Mouse (Mus musculus): ENCODE results near the gene Klhl29. TPM values are rescaled to one million over a fixed set of nuclear protein-coding genes. Genes with fewer than 3 reads are reported as not detected.

The Klhl29 gene
- total and polyA plus RNA-seq, 2 experiments from 2014 or later = 2.7 to 8.2 TPM

GRCm38 (mm10) chr12:5247505-5247904 is 128.0 kb downstream of the Klhl29 start:
- 40% methylated on average over 6 of the region's 6 CpGs for WGBS
- no peaks in the 10 kb centered on the region for H3K27me3 ChIP-seq (ENCODE audit: insufficient read depth, low read length)
- peaks cover 10% of the 10 kb centered on the region; the same call in 1 of the 2 replicates for H3K4me1 ChIP-seq (ENCODE audit: insufficient read depth)
- TF ChIP-seq CTCF (IDR thresholded peaks at IDR 0.05; ENCODE audit: low read depth) = no peak
- no peaks in the 10 kb centered on the region for H3K9me3 ChIP-seq (ENCODE audit: low read length)
- no peak overlapping the region for H3K9ac ChIP-seq
- ATAC-seq (no peak), DNase-seq (no peak)
- no peak overlapping the region for H3K4me2 ChIP-seq (ENCODE audit: low read depth)
- 0 out of 2 replicates have a peak overlapping the region, but pooled peaks have one; percentile 3 for H3K27ac ChIP-seq (ENCODE audit: low read depth, low read length)
- H3K36me3 ChIP-seq (ENCODE audit: insufficient read depth) = no peaks in the 10 kb centered on the region
- H3K4me3 ChIP-seq (ENCODE audit: low read depth, low read length) = no peak overlapping the region

- H3K36me3 ChIP-seq (ENCODE audit: insufficient read depth) = no peaks in the 10 kb centered on the region
- H3K27ac ChIP-seq (ENCODE audit: low read depth, low read length) = 0 out of 2 replicates have a peak overlapping the region, but pooled peaks have one; percentile 10
- no peak overlapping the region for H3K4me2 ChIP-seq (ENCODE audit: low read depth)
- no peak for TF ChIP-seq CTCF (IDR thresholded peaks at IDR 0.05; ENCODE audit: low read depth)
- 51% methylated on average over 15 of the region's 15 CpGs for WGBS
- peaks cover 14% of the 10 kb centered on the region for H3K4me1 ChIP-seq (ENCODE audit: insufficient read depth)
- H3K9me3 ChIP-seq (ENCODE audit: low read length) = no peaks in the 10 kb centered on the region
- H3K9ac ChIP-seq = no peak overlapping the region
- H3K27me3 ChIP-seq (ENCODE audit: insufficient read depth, low read length) = no peaks in the 10 kb centered on the region
- ATAC-seq (no peak), DNase-seq (no peak)
- no peak overlapping the region for H3K4me3 ChIP-seq (ENCODE audit: low read depth, low read length)
Measured at GRCm38 (mm10) chr12:5246721-5247341, 128.7 kb downstream of the Klhl29 start.

- H3K4me2 ChIP-seq (ENCODE audit: low read depth) = no peak overlapping the region
- WGBS = 72% methylated on average over 9 of the region's 9 CpGs
- H3K36me3 ChIP-seq (ENCODE audit: insufficient read depth) = no peaks in the 10 kb centered on the region
- TF ChIP-seq CTCF (IDR thresholded peaks at IDR 0.05; ENCODE audit: low read depth) = no peak
- no peaks in the 10 kb centered on the region for H3K27me3 ChIP-seq (ENCODE audit: insufficient read depth, low read length)
- DNase-seq (no peak), ATAC-seq (no peak)
- no peak overlapping the region for H3K9ac ChIP-seq
- no peaks in the 10 kb centered on the region for H3K9me3 ChIP-seq (ENCODE audit: low read length)
- H3K4me1 ChIP-seq (ENCODE audit: insufficient read depth) = peaks cover 18% of the 10 kb centered on the region
- H3K4me3 ChIP-seq (ENCODE audit: low read depth, low read length) = no peak overlapping the region
- no peak overlapping the region for H3K27ac ChIP-seq (ENCODE audit: low read depth, low read length)
Measured at GRCm38 (mm10) chr12:5246193-5246621, 129.3 kb downstream of the Klhl29 start.

- DNase-seq (no peak), ATAC-seq (peak; percentile 61)
- no peaks in the 10 kb centered on the region for H3K36me3 ChIP-seq (ENCODE audit: insufficient read depth)
- no peak for TF ChIP-seq CTCF (IDR thresholded peaks at IDR 0.05; ENCODE audit: low read depth)
- no peaks in the 10 kb centered on the region for H3K27me3 ChIP-seq (ENCODE audit: insufficient read depth, low read length)
- no peaks in the 10 kb centered on the region for H3K9me3 ChIP-seq (ENCODE audit: low read length)
- no peak overlapping the region for H3K27ac ChIP-seq (ENCODE audit: low read depth, low read length)
- H3K4me3 ChIP-seq (ENCODE audit: low read depth, low read length) = no peak overlapping the region
- no peak overlapping the region for H3K4me2 ChIP-seq (ENCODE audit: low read depth)
- H3K9ac ChIP-seq = no peak overlapping the region
- 40% methylated on average over 4 of the region's 4 CpGs for WGBS
- H3K4me1 ChIP-seq (ENCODE audit: insufficient read depth) = peaks cover 21% of the 10 kb centered on the region
Measured at GRCm38 (mm10) chr12:5245207-5245597, 130.3 kb downstream of the Klhl29 start.

GRCm38 (mm10) chr12:5244431-5245206 is 130.9 kb downstream of the Klhl29 start:
- no peak overlapping the region for H3K4me3 ChIP-seq (ENCODE audit: low read depth, low read length)
- no peak for DNase-seq
- ATAC-seq = no peak
- H3K4me1 ChIP-seq (ENCODE audit: insufficient read depth) = peaks cover 26% of the 10 kb centered on the region
- no peaks in the 10 kb centered on the region for H3K27me3 ChIP-seq (ENCODE audit: insufficient read depth, low read length)
- H3K9me3 ChIP-seq (ENCODE audit: low read length) = no peaks in the 10 kb centered on the region
- TF ChIP-seq CTCF (IDR thresholded peaks at IDR 0.05; ENCODE audit: low read depth) = no peak
- no peaks in the 10 kb centered on the region for H3K36me3 ChIP-seq (ENCODE audit: insufficient read depth)
- 79% methylated on average over 10 of the region's 10 CpGs for WGBS
- no peak overlapping the region for H3K9ac ChIP-seq
- no peak overlapping the region for H3K27ac ChIP-seq (ENCODE audit: low read depth, low read length)
- H3K4me2 ChIP-seq (ENCODE audit: low read depth) = no peak overlapping the region

- no peaks in the 10 kb centered on the region for H3K9me3 ChIP-seq (ENCODE audit: low read length)
- DNase-seq (no peak), ATAC-seq (no peak)
- H3K9ac ChIP-seq = no peak overlapping the region
- 75% methylated on average over 6 of the region's 6 CpGs for WGBS
- H3K4me2 ChIP-seq (ENCODE audit: low read depth) = no peak overlapping the region
- TF ChIP-seq CTCF (IDR thresholded peaks at IDR 0.05; ENCODE audit: low read depth) = no peak
- peaks cover 31% of the 10 kb centered on the region for H3K4me1 ChIP-seq (ENCODE audit: insufficient read depth)
- H3K36me3 ChIP-seq (ENCODE audit: insufficient read depth) = no peaks in the 10 kb centered on the region
- H3K27me3 ChIP-seq (ENCODE audit: insufficient read depth, low read length) = no peaks in the 10 kb centered on the region
- H3K4me3 ChIP-seq (ENCODE audit: low read depth, low read length) = no peak overlapping the region
- no peak overlapping the region for H3K27ac ChIP-seq (ENCODE audit: low read depth, low read length)
Measured at GRCm38 (mm10) chr12:5243867-5244266, 131.6 kb downstream of the Klhl29 start.

GRCm38 (mm10) chr12:5243449-5243848 is 132.0 kb downstream of the Klhl29 start:
- no peak for DNase-seq

More at GRCm38 (mm10) chr12:5243449-5243848, 132.0 kb downstream of the Klhl29 start:
- Histone ChIP-seq H3K27me3 (ENCODE audit: insufficient read depth, low read length) (no peaks in the 10 kb centered on the region), H3K27ac (ENCODE audit: low read depth, low read length) (no peak overlapping the region), H3K9ac (no peak overlapping the region), H3K36me3 (ENCODE audit: insufficient read depth) (no peaks in the 10 kb centered on the region), H3K4me2 (ENCODE audit: low read depth) (no peak overlapping the region), H3K9me3 (ENCODE audit: low read length) (no peaks in the 10 kb centered on the region), H3K4me1 (ENCODE audit: insufficient read depth) (peaks cover 31% of the 10 kb centered on the region), H3K4me3 (ENCODE audit: low read depth, low read length) (no peak overlapping the region)
- no peak for TF ChIP-seq CTCF (IDR thresholded peaks at IDR 0.05; ENCODE audit: low read depth)
- 78% methylated on average over 4 of the region's 4 CpGs for WGBS
- ATAC-seq = no peak

All from forebrain, postnatal 0 days (tissue).